Mouse (Mus musculus): ENCODE results near the gene 4933415A04Rik. TPM values are rescaled to one million over a fixed set of nuclear protein-coding genes. Genes with fewer than 3 reads are reported as not detected.

Gene 4933415A04Rik
- total and polyA plus RNA-seq, 2 experiments from 2014 or later, result 0.27 to 2.3 TPM

DNA sequence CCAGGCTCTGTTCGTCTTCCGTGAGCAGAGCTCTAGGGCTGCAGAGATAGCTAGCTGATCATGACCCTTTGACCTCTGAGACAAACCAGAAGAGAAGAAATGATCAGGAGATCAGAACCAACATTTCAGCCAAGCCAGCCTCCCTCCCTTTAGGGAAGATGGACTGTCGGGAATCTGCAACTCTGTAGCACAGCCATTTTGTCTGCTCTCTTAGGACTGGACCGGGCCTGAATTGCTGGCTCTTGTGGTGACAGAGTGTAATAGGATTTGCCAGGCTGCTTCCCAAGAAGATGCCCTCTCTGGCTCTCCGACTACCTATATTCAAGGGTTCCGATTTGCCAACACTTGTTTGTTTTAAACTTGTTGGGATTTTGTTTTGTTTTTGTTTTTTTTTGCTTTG is 34.2 kb upstream of the 4933415A04Rik start:
- 62% methylated on average over 6 of the region's 6 CpGs for WGBS
- ATAC-seq (ENCODE audit: low FRiP score), result no peak

DNA sequence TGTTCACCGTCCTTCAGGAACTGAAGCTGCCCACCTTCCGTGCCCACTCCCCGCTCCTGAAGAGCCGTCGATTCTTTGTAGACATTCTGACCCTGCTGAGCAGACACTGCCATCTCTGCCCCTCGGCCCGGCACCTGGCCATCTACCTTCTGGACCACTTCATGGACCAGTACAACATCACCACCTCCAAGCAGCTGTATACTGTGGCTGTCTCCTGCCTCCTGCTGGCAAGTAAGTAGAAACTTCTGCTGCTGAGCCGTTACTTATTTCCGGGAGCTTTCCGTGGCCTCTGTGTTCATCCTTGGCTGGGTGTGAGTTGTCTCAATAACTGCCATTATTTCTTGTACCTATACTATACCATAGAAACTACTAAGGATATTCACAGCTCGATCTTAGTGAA is 30.3 kb upstream of the 4933415A04Rik start:
- Histone ChIP-seq H3K9me3 (ENCODE audit: low read length) (no peaks in the 10 kb centered on the region), H3K9ac (replicated peaks; ENCODE audit: low read length, poor library complexity, severe bottlenecking) (no peak overlapping the region), H3K27me3 (ENCODE audit: insufficient read depth, low read length) (no peaks in the 10 kb centered on the region), H3K4me2 (ENCODE audit: low read depth, low read length, poor library complexity, severe bottlenecking) (no peak overlapping the region), H3K27ac (ENCODE audit: low read depth, low read length) (no peak overlapping the region), H3K4me1 (ENCODE audit: insufficient read depth, low read length) (no peaks in the 10 kb centered on the region), H3K36me3 (ENCODE audit: insufficient read depth, low read length) (peaks cover 3% of the 10 kb centered on the region; the same call in 1 of the 2 replicates), H3K4me3 (ENCODE audit: low read depth, low read length) (no peak overlapping the region)
- TF ChIP-seq CTCF (IDR thresholded peaks at IDR 0.05), result peak; percentile 41
- ATAC-seq (ENCODE audit: low FRiP score) (no peak), DNase-seq (ENCODE audit: low spot score) (no peak)
- WGBS, result 91% methylated on average over 11 of the region's 11 CpGs

More for the DNA sequence above, 34.2 kb upstream of the 4933415A04Rik start:
- Histone ChIP-seq H3K9ac (replicated peaks; ENCODE audit: low read length, poor library complexity, severe bottlenecking) (no peak overlapping the region), H3K27ac (ENCODE audit: low read depth, low read length) (no peak overlapping the region), H3K4me3 (ENCODE audit: low read depth, low read length) (no peak overlapping the region), H3K27me3 (ENCODE audit: insufficient read depth, low read length) (no peaks in the 10 kb centered on the region), H3K4me2 (ENCODE audit: low read depth, low read length, poor library complexity, severe bottlenecking) (no peak overlapping the region), H3K36me3 (ENCODE audit: insufficient read depth, low read length) (no peaks in the 10 kb centered on the region), H3K4me1 (ENCODE audit: insufficient read depth, low read length) (no peaks in the 10 kb centered on the region), H3K9me3 (ENCODE audit: low read length) (no peaks in the 10 kb centered on the region)
- DNase-seq (ENCODE audit: low spot score), result no peak
- no peak for TF ChIP-seq CTCF (IDR thresholded peaks at IDR 0.05)

DNA sequence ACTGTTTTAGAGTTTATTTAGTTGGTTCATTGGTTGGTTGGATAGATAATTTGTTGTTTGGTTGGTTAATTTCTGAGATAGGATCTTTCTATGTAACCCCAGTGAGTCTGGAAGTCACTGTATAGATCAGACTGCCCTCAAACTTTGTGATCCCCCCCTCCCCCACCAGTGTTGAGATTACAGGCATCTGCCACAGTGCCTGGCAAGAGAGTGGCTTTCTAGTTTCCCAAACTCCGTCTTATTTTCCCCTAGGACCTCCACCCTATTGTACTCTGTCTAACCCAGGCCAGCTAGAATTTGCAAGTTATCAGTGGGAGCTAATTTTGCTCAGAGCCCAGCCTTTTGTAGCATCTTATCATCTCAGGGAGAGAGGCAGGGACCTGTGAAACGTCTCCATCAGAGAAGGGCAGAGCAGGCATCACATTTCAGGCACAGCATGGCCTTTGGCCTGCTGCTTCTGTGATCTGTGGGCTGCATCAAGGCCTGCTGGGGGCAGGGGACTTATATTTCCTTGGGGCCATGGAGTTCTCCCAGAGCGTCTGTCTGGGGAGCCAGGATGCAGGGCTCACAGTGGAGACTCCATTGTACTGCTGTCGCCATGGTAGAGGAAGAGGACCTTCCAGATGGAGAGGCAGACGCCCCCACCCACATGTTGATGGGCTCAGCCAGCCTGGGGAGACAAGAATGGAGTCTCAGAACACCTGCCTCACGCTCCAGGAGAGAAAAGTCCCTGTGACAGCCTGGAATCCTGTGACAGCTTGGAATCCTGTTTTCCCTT is 27.1 kb upstream of the 4933415A04Rik start:
- Histone ChIP-seq H3K9me3 (ENCODE audit: low read length) (no peaks in the 10 kb centered on the region), H3K4me3 (ENCODE audit: low read depth, low read length) (no peak overlapping the region), H3K4me1 (ENCODE audit: insufficient read depth, low read length) (no peaks in the 10 kb centered on the region), H3K9ac (replicated peaks; ENCODE audit: low read length, poor library complexity, severe bottlenecking) (no peak overlapping the region), H3K27ac (ENCODE audit: low read depth, low read length) (no peak overlapping the region), H3K27me3 (ENCODE audit: insufficient read depth, low read length) (no peaks in the 10 kb centered on the region), H3K36me3 (ENCODE audit: insufficient read depth, low read length) (peaks cover 3% of the 10 kb centered on the region; the same call in 1 of the 2 replicates), H3K4me2 (ENCODE audit: low read depth, low read length, poor library complexity, severe bottlenecking) (no peak overlapping the region)
- DNase-seq (ENCODE audit: low spot score), result no peak
- no peak; the same call in 1 of the 2 replicates for ATAC-seq (ENCODE audit: low FRiP score)
- TF ChIP-seq CTCF (IDR thresholded peaks at IDR 0.05), result no peak
- WGBS, result 10% methylated on average over 5 of the region's 6 CpGs

DNA sequence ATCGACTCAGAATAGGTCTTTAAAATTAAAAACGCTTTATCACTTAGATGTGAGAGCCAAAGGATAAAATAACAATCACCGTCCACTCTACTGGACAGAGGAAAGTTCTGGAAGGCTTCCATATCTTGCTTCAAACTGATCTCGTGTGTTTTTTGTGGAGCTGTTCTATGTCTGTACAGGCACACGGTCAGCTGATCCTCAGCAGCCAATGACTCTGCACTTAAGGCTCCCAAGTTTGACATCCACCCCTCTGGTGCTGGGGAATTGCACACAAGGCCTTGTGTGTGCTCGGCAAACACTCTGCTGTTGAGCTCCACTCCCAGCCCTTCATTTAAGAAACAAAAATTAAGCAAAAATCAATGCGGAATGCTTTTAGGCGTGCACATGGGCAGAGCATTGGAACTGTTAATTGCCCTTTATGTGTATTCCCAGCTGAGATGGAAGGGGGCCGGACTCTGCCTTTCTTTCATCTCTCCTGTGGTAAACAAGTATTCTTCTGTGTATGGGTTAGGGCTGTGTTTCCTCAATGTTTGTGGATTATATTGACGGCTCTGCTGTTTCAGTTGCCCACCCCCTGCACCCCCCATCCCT is 23.1 kb upstream of the 4933415A04Rik start:
- H3K9me3 ChIP-seq (ENCODE audit: low read length), result no peaks in the 10 kb centered on the region
- 0 out of 2 replicates have a peak, but pooled peaks have one; percentile 44 for ATAC-seq (ENCODE audit: low FRiP score)
- H3K9ac ChIP-seq (replicated peaks; ENCODE audit: low read length, poor library complexity, severe bottlenecking), result no peak overlapping the region
- no peaks in the 10 kb centered on the region for H3K36me3 ChIP-seq (ENCODE audit: insufficient read depth, low read length)
- no peak overlapping the region for H3K4me3 ChIP-seq (ENCODE audit: low read depth, low read length)
- H3K27ac ChIP-seq (ENCODE audit: low read depth, low read length), result no peak overlapping the region
- H3K27me3 ChIP-seq (ENCODE audit: insufficient read depth, low read length), result no peaks in the 10 kb centered on the region
- WGBS, result 54% methylated on average over 10 of the region's 10 CpGs
- no peak overlapping the region for H3K4me2 ChIP-seq (ENCODE audit: low read depth, low read length, poor library complexity, severe bottlenecking)
- no peak for TF ChIP-seq CTCF (IDR thresholded peaks at IDR 0.05)
- no peaks in the 10 kb centered on the region for H3K4me1 ChIP-seq (ENCODE audit: insufficient read depth, low read length)
- no peak for DNase-seq (ENCODE audit: low spot score)

DNA sequence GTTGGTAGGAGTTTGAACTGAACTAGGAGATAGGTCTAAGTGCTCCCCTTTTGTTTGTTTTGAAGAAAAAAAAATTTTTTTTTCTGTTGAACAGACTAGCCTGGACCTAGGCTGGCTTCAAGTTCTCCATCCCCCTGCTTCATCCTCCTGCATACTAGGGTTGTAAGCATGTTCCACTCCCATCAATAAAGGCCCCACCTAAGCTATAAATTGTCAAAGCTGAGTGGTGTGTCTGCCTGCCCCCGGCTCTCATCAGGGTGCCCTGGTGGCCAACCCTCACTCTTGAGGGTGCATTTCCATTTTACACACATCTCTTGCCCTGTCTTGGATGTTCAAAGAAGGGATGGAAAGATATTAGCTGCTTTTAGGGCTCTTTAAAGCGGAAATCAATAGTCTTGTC is 21.4 kb upstream of the 4933415A04Rik start:
- H3K4me1 ChIP-seq (ENCODE audit: insufficient read depth, low read length), result no peaks in the 10 kb centered on the region
- H3K27ac ChIP-seq (ENCODE audit: low read depth, low read length), result no peak overlapping the region
- H3K9me3 ChIP-seq (ENCODE audit: low read length), result no peaks in the 10 kb centered on the region
- TF ChIP-seq CTCF (IDR thresholded peaks at IDR 0.05), result no peak
- no peaks in the 10 kb centered on the region for H3K27me3 ChIP-seq (ENCODE audit: insufficient read depth, low read length)
- peak overlapping the region; percentile 20; the same call in 1 of the 2 replicates for H3K4me2 ChIP-seq (ENCODE audit: low read depth, low read length, poor library complexity, severe bottlenecking)
- no peak overlapping the region for H3K9ac ChIP-seq (replicated peaks; ENCODE audit: low read length, poor library complexity, severe bottlenecking)
- DNase-seq (ENCODE audit: low spot score), result no peak
- no peak overlapping the region for H3K4me3 ChIP-seq (ENCODE audit: low read depth, low read length)
- no peak for ATAC-seq (ENCODE audit: low FRiP score)
- no peaks in the 10 kb centered on the region for H3K36me3 ChIP-seq (ENCODE audit: insufficient read depth, low read length)
- 27% methylated on average over 2 of the region's 2 CpGs for WGBS

DNA sequence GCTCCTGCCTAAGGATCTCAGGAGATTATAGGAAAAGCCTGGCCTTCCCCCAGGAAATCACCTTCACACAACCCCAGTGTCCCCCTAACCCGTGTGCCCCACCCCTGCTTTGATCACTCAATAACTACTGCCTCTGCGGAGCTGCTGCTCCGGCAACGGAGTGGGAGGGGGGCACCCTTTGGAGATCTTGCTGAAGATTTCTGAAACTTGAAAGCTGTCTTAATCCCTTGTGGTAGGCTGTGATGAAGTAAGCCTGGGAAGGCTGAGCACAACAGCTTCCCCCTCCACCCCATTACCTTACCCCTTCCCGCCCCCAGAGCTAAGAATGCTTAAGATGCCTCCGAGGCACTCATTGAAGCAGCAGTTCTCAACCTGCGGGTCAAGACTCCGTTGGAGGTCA is 21.0 kb upstream of the 4933415A04Rik start:
- H3K9me3 ChIP-seq (ENCODE audit: low read length), result no peaks in the 10 kb centered on the region
- no peak overlapping the region for H3K4me3 ChIP-seq (ENCODE audit: low read depth, low read length)
- no peak for ATAC-seq (ENCODE audit: low FRiP score)
- 11% methylated on average over 8 of the region's 8 CpGs for WGBS
- H3K9ac ChIP-seq (replicated peaks; ENCODE audit: low read length, poor library complexity, severe bottlenecking), result no peak overlapping the region
- H3K27ac ChIP-seq (ENCODE audit: low read depth, low read length), result no peak overlapping the region
- H3K27me3 ChIP-seq (ENCODE audit: insufficient read depth, low read length), result no peaks in the 10 kb centered on the region
- no peak for DNase-seq (ENCODE audit: low spot score)
- no peak for TF ChIP-seq CTCF (IDR thresholded peaks at IDR 0.05)
- H3K36me3 ChIP-seq (ENCODE audit: insufficient read depth, low read length), result no peaks in the 10 kb centered on the region
- H3K4me1 ChIP-seq (ENCODE audit: insufficient read depth, low read length), result no peaks in the 10 kb centered on the region
- peak overlapping the region; percentile 20 for H3K4me2 ChIP-seq (ENCODE audit: low read depth, low read length, poor library complexity, severe bottlenecking)
